7 mouse cellular contexts compared by ENCODE assay signal in the genomic region with DNA sequence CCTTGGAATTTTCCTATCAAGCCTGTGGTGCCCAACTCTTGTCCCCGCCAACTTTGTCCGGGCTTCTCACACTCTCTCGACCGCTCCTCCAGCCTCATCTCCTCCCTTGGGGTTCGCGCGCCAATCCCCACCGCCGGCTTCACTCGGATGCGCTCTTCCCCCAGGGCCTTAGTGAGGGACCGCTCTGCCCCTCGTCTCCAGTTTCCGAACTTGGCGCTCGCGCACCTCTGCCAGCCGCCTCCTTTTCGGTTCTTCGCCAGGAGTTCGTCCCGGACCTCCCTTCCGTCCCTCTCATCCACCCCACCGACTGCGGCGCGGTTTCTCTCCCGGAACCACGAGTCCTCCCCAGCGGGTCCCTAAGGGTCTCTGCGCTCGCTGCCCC. TPM values are rescaled to one million over a fixed set of nuclear protein-coding genes. Genes with fewer than 3 reads are reported as not detected.
DNase-seq lines count a peak whose midpoint lies in the region; ATAC-seq and TF ChIP-seq lines count a peak whose summit lies in the region.

No protein-coding gene starts in this region.

- ATAC-seq in lung, postnatal 0 days, result peak; percentile 8
- ATAC-seq in hindbrain, embryonic 14.5 days (ENCODE audit: low FRiP score), result peak; percentile 14

- peak overlapping the region; percentile 83 for H3K4me2 ChIP-seq in lung, postnatal 0 days (replicated peaks; ENCODE audit: low read depth, low read length)
- H3K4me2 ChIP-seq in hindbrain, embryonic 14.5 days (replicated peaks), result peak overlapping the region; percentile 67

- DNase-seq in lung, postnatal 0 days (ENCODE audit: low spot score), result no peak
- no peak for DNase-seq in lung, postnatal 4 days
- DNase-seq in embryo, embryonic 11 days, result peak; percentile 60
- DNase-seq in hindbrain, embryonic 14.5 days (ENCODE audit: low spot score), result no peak
- no peak for DNase-seq in midbrain, embryonic 10.5 days (ENCODE audit: low spot score)
- DNase-seq in cerebellum, adult 18-20 months, result no peak
- no peak for DNase-seq in cerebellum, postnatal 14 days

- peaks cover 6% of the 10 kb centered on the region; the same call in 1 of the 2 replicates for H3K4me1 ChIP-seq in lung, postnatal 0 days (ENCODE audit: insufficient read depth, low read depth, low read length)
- H3K4me1 ChIP-seq in hindbrain, embryonic 14.5 days (replicated peaks; ENCODE audit: control insufficient read depth, insufficient read depth, low read length), result peaks cover 14% of the 10 kb centered on the region
- peaks cover 22% of the 10 kb centered on the region for H3K4me1 ChIP-seq in midbrain, embryonic 10.5 days

- H3K27ac ChIP-seq in lung, postnatal 0 days (ENCODE audit: low read length), result peak overlapping the region; percentile 81
- peak overlapping the region; percentile 79 for H3K27ac ChIP-seq in hindbrain, embryonic 14.5 days
- peak overlapping the region; percentile 92 for H3K27ac ChIP-seq in midbrain, embryonic 10.5 days (replicated peaks)

- no peak for TF ChIP-seq EP300 in lung, postnatal 0 days (IDR thresholded peaks at IDR 0.05)

- peak overlapping the region; percentile 70 for H3K9ac ChIP-seq in lung, postnatal 0 days (replicated peaks; ENCODE audit: low read depth)
- H3K9ac ChIP-seq in hindbrain, embryonic 14.5 days, result peak overlapping the region; percentile 79

- peaks cover 11% of the 10 kb centered on the region for H3K36me3 ChIP-seq in lung, postnatal 0 days (ENCODE audit: insufficient read depth, low read length)
- peaks cover 36% of the 10 kb centered on the region for H3K36me3 ChIP-seq in hindbrain, embryonic 14.5 days (replicated peaks; ENCODE audit: control insufficient read depth, insufficient read depth)
- H3K36me3 ChIP-seq in midbrain, embryonic 10.5 days, result peaks cover 42% of the 10 kb centered on the region

- TF ChIP-seq CTCF in lung, postnatal 0 days (IDR thresholded peaks at IDR 0.05), result 0 out of 2 replicates have a peak, but pooled peaks have one; percentile 14

- WGBS in lung, postnatal 0 days, result 2% methylated on average over 32 of the region's 32 CpGs
- WGBS in hindbrain, embryonic 14.5 days, result 0% methylated on average over 32 of the region's 32 CpGs
- WGBS in midbrain, embryonic 10.5 days, result under 1% methylated on average over 32 of the region's 32 CpGs

- peak overlapping the region; percentile 68 for H3K4me3 ChIP-seq in lung, postnatal 0 days (ENCODE audit: low read depth, low read length)
- H3K4me3 ChIP-seq in hindbrain, embryonic 14.5 days (replicated peaks; ENCODE audit: low read length), result peak overlapping the region; percentile 85
- H3K4me3 ChIP-seq in midbrain, embryonic 10.5 days, result peak overlapping the region; percentile 92

- no peaks in the 10 kb centered on the region for H3K27me3 ChIP-seq in lung, postnatal 0 days (replicated peaks; ENCODE audit: insufficient read depth, low read length)
- H3K27me3 ChIP-seq in hindbrain, embryonic 14.5 days (ENCODE audit: control insufficient read depth, insufficient read depth, low read length), result no peaks in the 10 kb centered on the region
- H3K27me3 ChIP-seq in midbrain, embryonic 10.5 days (ENCODE audit: low read depth, poor library complexity, severe bottlenecking), result no peaks in the 10 kb centered on the region

- no peaks in the 10 kb centered on the region for H3K9me3 ChIP-seq in lung, postnatal 0 days (ENCODE audit: low read length)
- no peaks in the 10 kb centered on the region for H3K9me3 ChIP-seq in hindbrain, embryonic 14.5 days (ENCODE audit: control insufficient read depth, low read length)
- H3K9me3 ChIP-seq in midbrain, embryonic 10.5 days (replicated peaks), result no peaks in the 10 kb centered on the region

RNA-seq across cellular contexts. Expression of a gene that starts 0.5 kb away (rescaled TPM):
- polyA plus RNA-seq in lung, postnatal 0 days (2015; fragmentation: Nextera tagmentation; extraction: Ambion mirVana), result 47.7 TPM in 2 replicates
- 72.3 and 87.2 TPM in 2 replicates for polyA plus RNA-seq in hindbrain, embryonic 14.5 days (2014; fragmentation: Nextera tagmentation; extraction: Ambion mirVana)
- polyA plus RNA-seq in midbrain, embryonic 10.5 days (2016; fragmentation: Nextera tagmentation; extraction: Ambion mirVana), result 160 and 170 TPM in 2 replicates

RNA-seq across cellular contexts. Expression of a gene that starts 9.7 kb away (rescaled TPM):
- 18.3 and 22.5 TPM in 2 replicates for polyA plus RNA-seq in lung, postnatal 0 days (2015; fragmentation: Nextera tagmentation; extraction: Ambion mirVana)
- polyA plus RNA-seq in hindbrain, embryonic 14.5 days (2014; fragmentation: Nextera tagmentation; extraction: Ambion mirVana), result 14.0 and 14.4 TPM in 2 replicates
- polyA plus RNA-seq in midbrain, embryonic 10.5 days (2016; fragmentation: Nextera tagmentation; extraction: Ambion mirVana), result 14.8 and 19.7 TPM in 2 replicates

RNA-seq across cellular contexts. Expression of a gene that starts 20.2 kb away (rescaled TPM):
- polyA plus RNA-seq in lung, postnatal 0 days (2015; fragmentation: Nextera tagmentation; extraction: Ambion mirVana), result not detected in 2 replicates
- polyA plus RNA-seq in hindbrain, embryonic 14.5 days (2014; fragmentation: Nextera tagmentation; extraction: Ambion mirVana), result 0.10 and 0.19 TPM in 2 replicates
- polyA plus RNA-seq in midbrain, embryonic 10.5 days (2016; fragmentation: Nextera tagmentation; extraction: Ambion mirVana), result 0.05 TPM in 1 of 2 replicates, not detected in the other

RNA-seq across cellular contexts. Expression of a gene that starts 36.0 kb away (rescaled TPM):
- 0.21 and 0.29 TPM in 2 replicates for polyA plus RNA-seq in lung, postnatal 0 days (2015; fragmentation: Nextera tagmentation; extraction: Ambion mirVana)
- 0.22 and 0.23 TPM in 2 replicates for polyA plus RNA-seq in hindbrain, embryonic 14.5 days (2014; fragmentation: Nextera tagmentation; extraction: Ambion mirVana)
- 0.06 and 0.15 TPM in 2 replicates for polyA plus RNA-seq in midbrain, embryonic 10.5 days (2016; fragmentation: Nextera tagmentation; extraction: Ambion mirVana)

RNA-seq across cellular contexts. Expression of a gene that starts 47.4 kb away (rescaled TPM):
- 8.0 and 12.1 TPM in 2 replicates for polyA plus RNA-seq in lung, postnatal 0 days (2015; fragmentation: Nextera tagmentation; extraction: Ambion mirVana)
- polyA plus RNA-seq in hindbrain, embryonic 14.5 days (2014; fragmentation: Nextera tagmentation; extraction: Ambion mirVana), result 149 and 171 TPM in 2 replicates
- polyA plus RNA-seq in midbrain, embryonic 10.5 days (2016; fragmentation: Nextera tagmentation; extraction: Ambion mirVana), result 32.4 and 44.8 TPM in 2 replicates
